Mouse (Mus musculus) stomach, postnatal 0 days (tissue): ENCODE data around the gene Phldb2. TPM values are rescaled to one million over a fixed set of nuclear protein-coding genes. Genes with fewer than 3 reads are reported as not detected.

ENCODE experiments used
- ATAC-seq: fragments of 200-750 bp; cut with Nextera tagmentation; 2 replicates; pipeline ENCODE4 v1.8.0; 2017; ENCODE audit not compliant: low FRiP score, low TSS enrichment
- DNase-seq: peaks from one replicate; pipeline ENCODE4 v3.0.0-alpha.2; 2016; ENCODE audit warnings: low spot score
- H3K27ac ChIP-seq: fragments of 300-500 bp; sonication (generic); replicated peaks from 2 replicates; pipeline ENCODE4 v1.5.1; 2014; ENCODE audit warnings: mild to moderate bottlenecking, control low read depth
- H3K27me3 ChIP-seq: fragments of 300-500 bp; sonication (generic); 2 replicates; pipeline ENCODE4 v1.6.1; 2014; ENCODE audit warnings: low read length; ENCODE audit not compliant: control insufficient read depth, insufficient read depth
- H3K36me3 ChIP-seq: fragments of 300-500 bp; sonication (generic); 2 replicates; pipeline ENCODE4 v1.6.1; 2014; ENCODE audit warnings: low read length, mixed read lengths; ENCODE audit not compliant: control insufficient read depth, insufficient read depth
- H3K4me1 ChIP-seq: fragments of 300-500 bp; sonication (generic); replicated peaks from 2 replicates; pipeline ENCODE4 v1.6.1; 2014; ENCODE audit warnings: antibody characterized with exemption; ENCODE audit not compliant: control insufficient read depth, insufficient read depth
- H3K4me2 ChIP-seq: fragments of 300-500 bp; sonication (generic); replicated peaks from 2 replicates; pipeline ENCODE4 v1.6.1; 2014; ENCODE audit warnings: low read depth, mild to moderate bottlenecking, control low read depth, moderate library complexity
- H3K4me3 ChIP-seq: fragments of 300-500 bp; sonication (generic); 2 replicates; pipeline ENCODE4 v1.5.1; 2014; ENCODE audit warnings: low read depth, low read length, control low read depth
- H3K9ac ChIP-seq: fragments of 300-500 bp; sonication (generic); 2 replicates; pipeline ENCODE4 v1.6.1; 2014; ENCODE audit warnings: mild to moderate bottlenecking, low read length, control low read depth, mixed read lengths
- H3K9me3 ChIP-seq: fragments of 300-500 bp; sonication (generic); 2 replicates; pipeline ENCODE4 v1.6.1; 2016; ENCODE audit warnings: low read length; ENCODE audit not compliant: control insufficient read depth
- CTCF ChIP-seq: IDR thresholded peaks from 2 replicates; pipeline ENCODE4 v1.5.1; 2016; ENCODE audit warnings: antibody characterized with exemption, low read depth, mild to moderate bottlenecking, moderate library complexity
- EP300 ChIP-seq: optimal IDR thresholded peaks from 2 replicates; pipeline ENCODE3; 2016; ENCODE audit warnings: antibody characterized with exemption
- WGBS: fragments of 180-500 bp; shearing (Covaris S2); extraction: QIAGEN DNeasy Blood & Tissue Kit; methylation state at CpG from one replicate; pipeline ENCODE4 v1.1.7; 2014; 5-methylcytosine and 5-hydroxymethylcytosine counted together
- polyA plus RNA-seq: library from polyadenylated mRNA; unstranded; fragments of >200 nt; fragmentation: Nextera tagmentation; extraction: Ambion mirVana; gene quantifications from 2 replicates; pipeline ENCODE4 v1.2.1, GENCODE M21; 2015

The Phldb2 gene
- polyA plus RNA-seq, 1 experiment from 2014 or later, result 13.2 TPM

GRCm38 (mm10) chr16:45945649-45946048 lies 7.7 kb downstream of the Phldb2 start:
- H3K4me1 ChIP-seq, result no peaks in the 10 kb centered on the region; the same call in 1 of the 2 replicates
- DNase-seq (no peak), ATAC-seq (peak; percentile 85)
- H3K36me3 ChIP-seq, result no peaks in the 10 kb centered on the region
- H3K27ac ChIP-seq, result peak overlapping the region; percentile 53; the same call in 1 of the 2 replicates
- TF ChIP-seq EP300, result no peak
- TF ChIP-seq CTCF, result no peak
- H3K9me3 ChIP-seq, result no peaks in the 10 kb centered on the region
- no peak overlapping the region for H3K4me2 ChIP-seq
- H3K4me3 ChIP-seq, result no peak overlapping the region
- WGBS, result 60% methylated on average over 5 of the region's 5 CpGs
- no peaks in the 10 kb centered on the region for H3K27me3 ChIP-seq
- no peak overlapping the region for H3K9ac ChIP-seq

- H3K9me3 ChIP-seq, result no peaks in the 10 kb centered on the region
- no peaks in the 10 kb centered on the region for H3K27me3 ChIP-seq
- ATAC-seq (peak; percentile 57), DNase-seq (no peak)
- peak overlapping the region; percentile 53; the same call in 1 of the 2 replicates for H3K27ac ChIP-seq
- peak overlapping the region; percentile 25 for H3K4me2 ChIP-seq
- no peaks in the 10 kb centered on the region; the same call in 1 of the 2 replicates for H3K4me1 ChIP-seq
- TF ChIP-seq CTCF, result no peak
- no peak for TF ChIP-seq EP300
- no peaks in the 10 kb centered on the region for H3K36me3 ChIP-seq
- 18% methylated on average over 11 of the region's 11 CpGs for WGBS
- H3K4me3 ChIP-seq, result no peak overlapping the region
- H3K9ac ChIP-seq, result no peak overlapping the region
These were observed 8.2 kb downstream of the Phldb2 start for GRCm38 (mm10) chr16:45945174-45945631.

- no peak overlapping the region for H3K27ac ChIP-seq
- no peak overlapping the region for H3K4me3 ChIP-seq
- no peaks in the 10 kb centered on the region for H3K27me3 ChIP-seq
- no peaks in the 10 kb centered on the region; the same call in 1 of the 2 replicates for H3K4me1 ChIP-seq
- TF ChIP-seq CTCF, result no peak
- TF ChIP-seq EP300, result no peak
- no peak overlapping the region for H3K9ac ChIP-seq
- 0 out of 2 replicates have a peak, but pooled peaks cover 2% of the 10 kb centered on the region for H3K9me3 ChIP-seq
- no peak for DNase-seq
- H3K4me2 ChIP-seq, result no peak overlapping the region
- H3K36me3 ChIP-seq, result no peaks in the 10 kb centered on the region
- 68% methylated on average over 8 of the region's 8 CpGs for WGBS
- ATAC-seq, result no peak
These were observed 11.1 kb downstream of the Phldb2 start for GRCm38 (mm10) chr16:45942169-45942891.

- ATAC-seq, result no peak
These were observed 12.7 kb downstream of the Phldb2 start for GRCm38 (mm10) chr16:45940701-45941100.

GRCm38 (mm10) chr16:45939436-45939835 lies 14.0 kb downstream of the Phldb2 start:
- ATAC-seq, result no peak

More at GRCm38 (mm10) chr16:45940701-45941100, 12.7 kb downstream of the Phldb2 start:
- Histone ChIP-seq H3K27ac (no peak overlapping the region), H3K4me3 (no peak overlapping the region), H3K9me3 (0 out of 2 replicates have a peak, but pooled peaks cover 2% of the 10 kb centered on the region), H3K27me3 (no peaks in the 10 kb centered on the region), H3K4me1 (no peaks in the 10 kb centered on the region; the same call in 1 of the 2 replicates), H3K4me2 (no peak overlapping the region), H3K9ac (no peak overlapping the region), H3K36me3 (no peaks in the 10 kb centered on the region)
- TF ChIP-seq CTCF (no peak), EP300 (no peak)
- no peak for DNase-seq
- 74% methylated on average over 2 of the region's 2 CpGs for WGBS

GRCm38 (mm10) chr16:45937381-45937780 lies 16.0 kb downstream of the Phldb2 start:
- Histone ChIP-seq H3K36me3 (no peaks in the 10 kb centered on the region), H3K9me3 (0 out of 2 replicates have a peak, but pooled peaks cover 2% of the 10 kb centered on the region), H3K9ac (no peak overlapping the region), H3K27me3 (no peaks in the 10 kb centered on the region), H3K4me3 (no peak overlapping the region), H3K4me2 (no peak overlapping the region), H3K27ac (no peak overlapping the region), H3K4me1 (no peaks in the 10 kb centered on the region)
- ATAC-seq (no peak), DNase-seq (no peak)
- 44% methylated on average over 2 of the region's 2 CpGs for WGBS
- TF ChIP-seq CTCF (no peak), EP300 (no peak)

More at GRCm38 (mm10) chr16:45939436-45939835, 14.0 kb downstream of the Phldb2 start:
- no peaks in the 10 kb centered on the region for H3K36me3 ChIP-seq
- no peak overlapping the region for H3K4me2 ChIP-seq
- no peaks in the 10 kb centered on the region for H3K27me3 ChIP-seq
- H3K9me3 ChIP-seq, result 0 out of 2 replicates have a peak, but pooled peaks cover 2% of the 10 kb centered on the region
- H3K27ac ChIP-seq, result no peak overlapping the region
- H3K9ac ChIP-seq, result no peak overlapping the region
- no peak for DNase-seq
- 94% methylated on average over 3 of the region's 3 CpGs for WGBS
- no peak overlapping the region for H3K4me3 ChIP-seq
- H3K4me1 ChIP-seq, result no peaks in the 10 kb centered on the region
- peak; percentile 41 for TF ChIP-seq CTCF
- TF ChIP-seq EP300, result no peak
